Mouse (Mus musculus) forebrain, postnatal 0 days (tissue): ENCODE measurements around the gene Trim47. TPM values are rescaled to one million over a fixed set of nuclear protein-coding genes. Genes with fewer than 3 reads are reported as not detected.

Experiments used
- ATAC-seq: fragments of 200-750 bp; cut with Nextera tagmentation; 2 replicates; pipeline ENCODE4 v1.8.0; 2017; ENCODE audit warnings: mild to moderate bottlenecking, moderate library complexity
- DNase-seq: peaks from one replicate; pipeline ENCODE4 v3.0.0-alpha.2; 2015
- H3K27ac ChIP-seq: fragments of 300-500 bp; sonication (generic); 2 replicates; pipeline ENCODE4 v1.5.1; 2014; ENCODE audit warnings: low read depth, mild to moderate bottlenecking, antibody characterized with exemption, low read length, moderate library complexity, mixed read lengths
- H3K27me3 ChIP-seq: fragments of 300-500 bp; sonication (generic); 2 replicates; pipeline ENCODE4 v1.6.1; 2014; ENCODE audit warnings: mild to moderate bottlenecking, low read length, mixed read lengths; ENCODE audit not compliant: insufficient read depth
- H3K36me3 ChIP-seq: fragments of 300-500 bp; sonication (generic); 2 replicates; pipeline ENCODE4 v1.6.1; 2014; ENCODE audit warnings: mild to moderate bottlenecking, moderate library complexity; ENCODE audit not compliant: insufficient read depth
- H3K4me1 ChIP-seq: fragments of 300-500 bp; sonication (generic); 2 replicates; pipeline ENCODE4 v1.6.1; 2014; ENCODE audit warnings: antibody characterized with exemption; ENCODE audit not compliant: insufficient read depth
- H3K4me2 ChIP-seq: fragments of 300-500 bp; sonication (generic); 2 replicates; pipeline ENCODE4 v1.6.1; 2014; ENCODE audit warnings: low read depth, mild to moderate bottlenecking, moderate library complexity
- H3K4me3 ChIP-seq: fragments of 300-500 bp; sonication (generic); 2 replicates; pipeline ENCODE4 v1.5.1; 2014; ENCODE audit warnings: low read depth, low read length, mixed read lengths
- H3K9ac ChIP-seq: fragments of 300-500 bp; sonication (generic); 2 replicates; pipeline ENCODE4 v1.6.1; 2014; ENCODE audit warnings: mild to moderate bottlenecking
- H3K9me3 ChIP-seq: fragments of 300-500 bp; sonication (generic); 2 replicates; pipeline ENCODE4 v1.6.1; 2016; ENCODE audit warnings: low read length
- CTCF ChIP-seq: sonication (generic); IDR thresholded peaks from 2 replicates; pipeline ENCODE4 v1.5.1; 2016; ENCODE audit warnings: antibody characterized with exemption, control low read depth, low read depth
- WGBS: fragments of 180-500 bp; shearing (Covaris S2); extraction: QIAGEN DNeasy Blood & Tissue Kit; methylation state at CpG from one replicate; pipeline ENCODE4 v1.1.7; 2014; 5-methylcytosine and 5-hydroxymethylcytosine counted together
- polyA plus RNA-seq: library from polyadenylated mRNA; unstranded; fragments of >200 nt; fragmentation: Nextera tagmentation; extraction: Ambion mirVana; gene quantifications from 2 replicates; pipeline ENCODE4 v1.2.1, GENCODE M21; 2015
- total RNA-seq: library from RNA; depleted of rRNA; stranded (reverse); fragments of >200 nt; gene quantifications from 2 replicates; pipeline ENCODE4 v1.2.3, GENCODE M21; 2014

Gene Trim47
- total and polyA plus RNA-seq, 2 experiments from 2014 or later: 7.8 to 13.0 TPM

- H3K4me1 ChIP-seq: 0 out of 2 replicates have a peak, but pooled peaks cover 3% of the 10 kb centered on the region
- no peaks in the 10 kb centered on the region for H3K27me3 ChIP-seq
- H3K9me3 ChIP-seq: no peaks in the 10 kb centered on the region
- DNase-seq (no peak), ATAC-seq (no peak)
- 0 out of 2 replicates have a peak, but pooled peaks have one; percentile 11 for TF ChIP-seq CTCF
- WGBS: 62% methylated on average over 20 of the region's 20 CpGs
- no peak overlapping the region for H3K4me3 ChIP-seq
- no peak overlapping the region for H3K27ac ChIP-seq
- no peak overlapping the region for H3K9ac ChIP-seq
- H3K36me3 ChIP-seq: peaks cover 21% of the 10 kb centered on the region
- no peak overlapping the region for H3K4me2 ChIP-seq
Measured at GRCm38 (mm10) chr11:116075539-116076265, 51.3 kb downstream of the Trim47 start.

DNA sequence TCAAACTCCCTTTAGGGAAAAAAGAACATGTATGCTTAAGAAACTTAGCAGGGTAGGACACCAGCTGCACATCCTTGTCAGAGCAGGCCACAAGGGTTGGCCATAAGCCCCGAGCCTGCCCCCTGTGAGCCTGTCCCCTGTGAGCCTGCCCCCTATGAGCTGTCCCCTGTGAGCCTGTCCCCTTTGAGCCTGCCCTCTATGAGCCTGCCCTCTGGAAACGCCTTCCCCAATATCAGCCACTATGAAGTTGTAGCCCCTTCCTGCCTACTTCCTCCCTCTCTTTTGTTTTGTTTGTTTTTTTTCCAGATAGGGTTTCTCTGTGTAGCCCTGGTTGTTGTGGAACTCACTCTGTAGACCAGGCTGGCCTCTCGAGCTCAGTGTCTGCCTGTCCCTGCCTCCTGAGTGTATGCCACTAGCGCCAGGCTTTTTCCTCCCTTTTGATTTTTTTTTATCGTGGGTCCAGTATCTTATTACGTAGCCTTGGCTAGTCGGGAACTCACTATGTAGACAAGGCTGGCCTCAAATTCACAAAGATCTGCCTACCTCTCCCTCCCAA is 52.5 kb downstream of the Trim47 start:
- Histone ChIP-seq H3K27ac (no peak overlapping the region), H3K4me1 (0 out of 2 replicates have a peak, but pooled peaks cover 3% of the 10 kb centered on the region), H3K9ac (no peak overlapping the region), H3K4me2 (no peak overlapping the region), H3K9me3 (no peaks in the 10 kb centered on the region), H3K36me3 (peaks cover 9% of the 10 kb centered on the region), H3K27me3 (no peaks in the 10 kb centered on the region), H3K4me3 (no peak overlapping the region)
- ATAC-seq (no peak), DNase-seq (no peak)
- no peak for TF ChIP-seq CTCF
- WGBS: 65% methylated on average over 7 of the region's 7 CpGs

GRCm38 (mm10) chr11:116072608-116073007 is 54.4 kb downstream of the Trim47 start:
- ATAC-seq (no peak), DNase-seq (no peak)
- H3K27me3 ChIP-seq: no peaks in the 10 kb centered on the region
- H3K9me3 ChIP-seq: no peaks in the 10 kb centered on the region
- no peak overlapping the region for H3K27ac ChIP-seq
- H3K4me1 ChIP-seq: no peaks in the 10 kb centered on the region
- WGBS: 81% methylated on average over 3 of the region's 3 CpGs
- no peak overlapping the region for H3K4me2 ChIP-seq
- H3K9ac ChIP-seq: no peak overlapping the region
- TF ChIP-seq CTCF: no peak
- no peaks in the 10 kb centered on the region for H3K36me3 ChIP-seq
- H3K4me3 ChIP-seq: no peak overlapping the region

DNA sequence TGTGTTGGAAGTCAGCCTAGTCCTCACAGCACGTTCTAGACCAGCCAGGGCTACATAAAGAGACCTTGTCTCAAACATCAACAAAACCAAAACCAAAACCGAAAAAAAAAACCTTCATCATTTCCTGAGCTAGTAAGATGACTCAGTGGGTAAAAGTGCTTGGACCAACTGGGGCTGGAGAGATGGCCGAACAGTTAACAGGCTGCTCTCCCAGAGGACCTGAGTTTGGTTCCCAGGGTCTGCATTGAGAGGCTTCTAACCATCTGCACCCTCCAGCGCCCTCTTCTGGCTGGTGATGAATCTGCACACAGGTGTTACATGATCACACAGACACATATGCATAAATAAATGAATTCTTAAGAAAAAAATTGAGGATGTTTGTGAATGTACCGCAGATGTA is 55.5 kb downstream of the Trim47 start:
- H3K9me3 ChIP-seq: no peaks in the 10 kb centered on the region
- peak; percentile 32; the same call in 1 of the 2 replicates for TF ChIP-seq CTCF
- ATAC-seq (no peak), DNase-seq (no peak)
- H3K27ac ChIP-seq: no peak overlapping the region
- H3K4me3 ChIP-seq: no peak overlapping the region
- H3K9ac ChIP-seq: no peak overlapping the region
- H3K27me3 ChIP-seq: no peaks in the 10 kb centered on the region
- H3K36me3 ChIP-seq: no peaks in the 10 kb centered on the region
- WGBS: 72% methylated on average over 5 of the region's 5 CpGs
- H3K4me2 ChIP-seq: no peak overlapping the region
- no peaks in the 10 kb centered on the region for H3K4me1 ChIP-seq

GRCm38 (mm10) chr11:116065345-116065744 is 61.7 kb downstream of the Trim47 start:
- no peak overlapping the region for H3K9ac ChIP-seq
- no peaks in the 10 kb centered on the region for H3K4me1 ChIP-seq
- H3K4me2 ChIP-seq: no peak overlapping the region
- H3K27me3 ChIP-seq: no peaks in the 10 kb centered on the region
- no peak for TF ChIP-seq CTCF
- no peak overlapping the region for H3K27ac ChIP-seq
- DNase-seq: no peak
- peaks cover 8% of the 10 kb centered on the region; the same call in 1 of the 2 replicates for H3K36me3 ChIP-seq
- H3K4me3 ChIP-seq: no peak overlapping the region
- 88% methylated on average over 12 of the region's 12 CpGs for WGBS
- no peaks in the 10 kb centered on the region for H3K9me3 ChIP-seq
- ATAC-seq: no peak

- no peak for ATAC-seq
- no peaks in the 10 kb centered on the region for H3K4me1 ChIP-seq
- no peak overlapping the region for H3K4me3 ChIP-seq
- H3K27me3 ChIP-seq: no peaks in the 10 kb centered on the region
- no peak overlapping the region for H3K9ac ChIP-seq
- 70% methylated on average over 23 of the region's 23 CpGs for WGBS
- no peaks in the 10 kb centered on the region for H3K9me3 ChIP-seq
- TF ChIP-seq CTCF: no peak
- H3K4me2 ChIP-seq: no peak overlapping the region
- no peak for DNase-seq
- peaks cover 17% of the 10 kb centered on the region for H3K36me3 ChIP-seq
- no peak overlapping the region for H3K27ac ChIP-seq
Measured at GRCm38 (mm10) chr11:116064187-116064867, 62.7 kb downstream of the Trim47 start.

GRCm38 (mm10) chr11:116063562-116063961 is 63.4 kb downstream of the Trim47 start:
- Histone ChIP-seq H3K27ac (no peak overlapping the region), H3K9me3 (no peaks in the 10 kb centered on the region), H3K4me3 (no peak overlapping the region), H3K4me1 (no peaks in the 10 kb centered on the region), H3K36me3 (peaks cover 24% of the 10 kb centered on the region), H3K4me2 (no peak overlapping the region), H3K27me3 (no peaks in the 10 kb centered on the region), H3K9ac (no peak overlapping the region)
- DNase-seq (peak; percentile 33), ATAC-seq (peak; percentile 37)
- 46% methylated on average over 13 of the region's 13 CpGs for WGBS
- TF ChIP-seq CTCF: no peak
